Mouse (Mus musculus) WW6 (cell line): ENCODE measurements around the gene Arhgap23.

Experiments
- DNase-seq: peaks from one replicate; pipeline ENCODE4 v3.0.0-alpha.2; 2013; ENCODE audit warnings: low read depth, low spot score

Arhgap23 gene

DNA sequence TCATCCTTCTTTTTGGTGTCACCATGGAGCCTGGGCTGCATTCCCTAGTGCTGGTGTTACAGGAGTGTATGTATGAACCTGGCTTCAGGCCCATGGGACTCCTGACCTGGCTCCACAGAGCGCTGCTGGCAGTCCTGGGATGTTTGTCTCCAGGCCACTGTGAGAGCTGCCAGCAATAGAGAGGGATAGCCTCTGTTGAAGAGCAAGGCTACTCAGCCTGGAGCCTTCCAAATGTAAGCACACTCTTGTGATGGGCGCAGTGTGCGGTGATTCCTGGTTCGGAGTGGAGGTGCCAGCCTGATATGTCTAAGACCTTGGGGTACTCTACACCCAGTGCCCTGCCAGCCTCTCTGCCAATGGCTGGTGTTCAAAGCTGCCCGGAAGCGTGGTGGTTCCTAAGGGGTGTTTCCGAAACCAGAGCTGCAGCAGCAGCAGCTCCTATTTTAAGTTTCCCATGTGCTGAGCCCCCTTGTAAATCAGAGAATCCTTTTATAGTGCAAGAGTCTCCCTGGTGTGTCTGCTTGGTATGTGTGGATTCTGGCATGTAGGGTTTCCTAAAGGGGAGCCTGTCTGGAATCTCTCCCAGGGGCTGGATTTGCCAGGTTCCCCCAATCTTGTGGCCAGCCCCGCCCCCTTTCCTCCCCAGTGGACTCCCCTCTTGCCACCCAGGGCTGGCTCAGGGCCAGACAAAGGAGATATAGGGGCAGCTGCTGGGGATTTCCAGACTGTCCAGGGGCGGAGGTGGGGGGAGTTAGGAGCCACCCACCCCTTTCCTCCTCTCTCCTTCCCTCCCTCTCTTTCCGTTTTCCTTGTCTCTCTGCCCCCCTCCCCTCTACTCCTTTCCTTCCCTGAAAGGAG is 9.0 kb upstream of the Arhgap23 start:
- DNase-seq = no peak

DNA sequence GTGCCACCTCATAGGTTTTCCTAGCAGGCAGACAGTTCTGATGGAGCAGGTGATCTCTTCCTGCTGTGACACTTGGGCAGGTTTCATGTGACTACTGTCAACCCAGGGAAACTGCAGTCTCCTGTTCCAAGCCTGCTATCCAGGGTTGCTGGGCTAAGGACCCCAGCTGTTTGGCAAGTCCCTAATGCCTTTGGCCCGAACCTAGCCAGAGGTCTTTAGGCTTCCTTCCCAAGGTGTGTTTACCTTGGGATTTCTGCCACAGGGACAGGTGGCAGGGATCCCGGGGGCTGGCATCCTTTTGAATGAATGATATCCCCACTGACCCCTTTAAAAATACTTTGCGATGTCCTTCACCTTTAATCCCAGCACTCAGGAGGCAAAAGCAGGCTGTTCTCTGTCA is 7.9 kb upstream of the Arhgap23 start:
- DNase-seq = no peak

DNA sequence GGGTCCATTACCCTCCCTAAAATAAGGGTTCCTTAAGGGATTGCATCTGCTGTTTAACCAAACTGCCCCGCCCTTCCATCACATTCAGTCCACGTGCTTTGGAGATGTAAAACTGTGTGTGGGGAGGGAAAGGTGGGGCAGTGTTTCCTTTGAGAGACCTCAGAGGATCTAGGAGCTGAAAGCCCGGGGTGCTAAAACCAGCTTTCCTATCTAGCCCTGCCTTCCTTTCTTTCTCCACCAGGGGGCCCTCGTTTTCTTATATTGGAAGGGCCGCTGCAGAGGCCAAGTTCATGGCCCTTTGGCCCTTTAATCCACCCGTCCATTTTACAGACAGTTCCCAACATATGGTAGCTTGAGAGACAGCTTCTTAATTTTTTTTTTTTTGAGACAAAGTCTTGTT is 7.2 kb upstream of the Arhgap23 start:
- DNase-seq = peak; percentile 70

DNA sequence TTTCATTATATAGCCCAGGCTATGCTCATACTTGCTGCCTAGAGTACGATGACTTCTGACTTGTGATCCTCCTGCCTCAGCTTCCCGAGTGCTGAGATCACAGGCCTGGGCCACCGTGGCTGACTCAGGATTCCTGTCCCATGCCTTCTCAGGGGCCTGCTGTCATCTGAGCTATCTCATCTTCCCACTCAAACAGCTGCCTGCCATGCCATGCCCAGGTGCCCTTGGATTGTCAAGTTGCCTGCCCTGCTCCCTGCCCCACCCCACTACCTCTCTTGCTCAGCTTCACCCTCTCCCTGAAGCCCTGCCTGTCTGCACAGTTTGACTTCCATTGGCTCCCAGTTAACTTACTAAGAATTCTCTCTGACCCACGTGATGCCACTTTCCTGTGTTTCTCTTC is 4.4 kb upstream of the Arhgap23 start:
- DNase-seq = no peak

DNA sequence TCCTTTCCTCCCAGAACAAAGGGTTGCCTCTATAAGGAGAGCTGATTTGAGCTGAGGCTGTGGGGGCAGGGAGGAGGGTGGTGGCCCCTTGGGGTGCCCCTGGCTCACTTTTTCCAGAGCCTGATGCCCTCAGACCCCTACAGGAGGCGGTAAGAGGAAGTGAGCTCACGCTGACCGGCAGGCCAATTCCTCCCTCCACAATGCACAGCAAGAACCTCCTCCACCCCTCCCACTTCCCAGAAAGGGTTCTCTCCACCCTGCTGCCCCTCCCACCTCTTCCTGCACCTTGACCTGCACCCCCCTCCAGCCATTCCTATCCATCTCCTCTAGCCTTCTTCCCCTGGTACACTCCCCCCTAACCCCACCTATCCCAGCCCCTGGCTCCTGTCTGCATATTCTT is 3.2 kb upstream of the Arhgap23 start:
- peak; percentile 83 for DNase-seq

DNA sequence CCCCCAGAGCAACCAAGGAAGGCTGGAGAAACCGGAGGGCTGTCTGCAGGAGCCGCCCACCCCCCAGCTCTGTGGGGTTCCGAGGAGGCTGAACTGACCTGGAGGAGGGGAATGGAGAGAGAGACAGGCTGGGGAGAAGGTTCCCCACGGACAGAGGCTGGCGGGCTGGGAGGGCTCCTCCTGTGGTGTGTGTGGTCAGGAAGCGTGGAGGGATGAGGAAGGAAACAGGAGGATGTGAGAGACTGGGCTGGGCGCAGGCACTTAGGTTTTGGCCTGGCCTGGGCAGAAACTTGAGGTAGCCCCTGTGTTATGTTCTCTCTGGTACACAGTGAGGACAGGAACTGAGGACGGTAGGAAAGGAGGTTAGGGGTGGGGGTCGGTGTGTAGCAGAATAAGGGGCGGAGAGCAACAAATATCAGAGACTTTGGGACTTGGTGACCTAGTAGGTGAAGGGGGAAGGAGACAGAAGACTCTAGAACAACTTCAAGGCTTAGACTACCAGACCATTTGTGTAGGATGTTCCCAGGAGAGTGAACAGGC is 2.5 kb upstream of the Arhgap23 start:
- no peak for DNase-seq

DNA sequence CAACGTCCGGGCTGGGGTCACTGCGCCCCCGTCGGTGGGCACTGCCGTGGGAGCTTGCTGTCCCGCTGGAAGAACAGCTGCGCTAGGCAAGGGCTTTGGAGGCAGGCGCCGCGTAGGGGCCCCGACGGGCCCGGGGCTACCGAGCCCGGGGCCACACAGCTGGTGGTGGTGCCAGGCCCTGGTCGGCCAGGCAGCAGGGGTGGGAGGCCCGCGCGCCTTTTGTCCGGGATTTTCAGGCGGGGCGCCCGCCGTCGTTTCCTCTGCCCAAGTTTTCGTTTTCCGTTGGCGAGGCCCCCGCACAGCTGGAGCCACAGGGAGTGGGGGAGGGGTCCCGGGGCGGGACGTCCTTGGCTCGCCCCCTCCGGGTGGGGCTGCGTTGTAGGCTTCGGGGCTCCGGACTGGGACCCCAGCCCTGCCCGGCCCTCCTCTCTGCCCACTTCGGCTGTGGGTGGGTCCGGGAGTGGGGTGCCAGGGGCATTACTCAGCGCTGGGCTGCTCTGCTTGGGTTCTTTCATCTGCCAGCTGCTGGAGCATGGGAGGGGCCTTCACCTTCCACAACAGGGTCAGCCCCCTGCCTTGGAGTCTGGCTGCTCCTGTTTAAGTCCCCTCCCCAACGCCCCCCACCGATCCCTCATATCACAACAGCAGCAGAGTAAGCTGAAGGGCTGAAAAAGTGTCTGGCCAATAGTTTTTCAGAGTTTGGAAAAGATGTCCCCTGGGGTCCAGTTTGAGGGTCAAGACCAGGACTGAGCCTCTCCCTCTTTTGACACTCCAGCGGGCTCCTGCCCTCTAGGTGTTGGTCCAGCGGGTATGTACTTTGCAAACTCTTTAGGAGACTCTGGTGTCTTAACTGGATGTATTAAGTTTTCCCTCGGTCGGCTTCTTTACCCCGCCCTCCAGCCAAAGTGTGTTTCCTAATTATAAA is 641 bp downstream of the Arhgap23 start:
- DNase-seq = no peak

DNA sequence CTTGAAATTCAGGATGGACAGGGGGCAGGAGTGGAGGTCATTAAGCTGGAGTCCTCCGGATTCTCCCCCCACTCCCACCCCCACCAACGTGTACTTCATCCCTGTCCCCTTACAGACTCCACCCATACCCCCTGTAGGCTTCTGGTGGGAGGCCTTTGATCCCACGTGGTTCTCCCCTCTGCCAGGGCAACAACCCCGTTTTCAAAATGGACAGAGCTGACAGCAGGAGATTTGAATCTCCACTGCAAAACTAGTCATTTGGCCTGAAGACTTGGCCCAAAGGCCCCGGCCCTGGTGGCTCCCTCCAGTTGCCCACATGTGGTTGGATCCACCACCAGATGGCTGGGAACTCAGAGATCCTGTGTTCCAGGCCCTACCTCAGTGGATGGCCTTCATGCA is 1.3 kb downstream of the Arhgap23 start:
- no peak for DNase-seq

- no peak for DNase-seq
Measured at GRCm38 (mm10) chr11:97418834-97419539, 3.7 kb downstream of the Arhgap23 start.

DNA sequence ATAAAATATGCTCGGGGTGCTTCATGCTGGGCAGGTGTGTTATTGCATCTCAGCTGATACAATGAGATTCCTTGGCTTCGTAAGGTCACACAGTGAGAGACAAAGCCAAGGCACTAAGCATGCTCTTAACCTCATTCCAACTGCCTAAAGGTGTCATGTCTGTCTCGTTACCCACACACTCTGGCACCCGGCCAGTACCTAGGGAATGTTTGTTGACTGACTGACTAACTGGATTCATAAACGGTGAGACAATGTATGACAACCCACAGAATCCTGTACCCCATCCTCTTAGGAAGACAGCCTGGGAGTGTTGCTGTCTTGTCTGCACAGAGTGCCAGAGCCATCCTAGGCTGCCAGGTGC is 4.2 kb downstream of the Arhgap23 start:
- no peak for DNase-seq

DNA sequence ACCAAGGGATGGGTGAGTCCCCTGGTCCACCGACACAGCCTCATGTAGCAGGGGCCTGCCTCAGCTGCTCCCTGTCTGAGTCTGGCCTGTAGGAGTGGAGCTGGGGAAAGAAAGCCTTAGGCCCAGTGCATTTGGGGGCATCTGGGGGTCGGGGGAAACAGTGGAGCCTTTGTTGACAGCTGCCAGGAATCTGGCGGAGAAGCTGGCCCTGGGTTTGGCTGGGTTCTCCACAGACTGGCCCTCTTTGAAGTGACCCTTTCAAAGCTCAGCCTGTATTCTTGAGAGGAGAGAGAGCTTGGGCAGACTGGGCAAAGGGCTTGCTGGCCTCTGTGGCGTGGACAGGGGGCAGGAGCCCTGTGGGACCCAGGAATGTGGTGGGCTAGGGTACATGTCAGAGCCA is 7.2 kb downstream of the Arhgap23 start:
- no peak for DNase-seq

GRCm38 (mm10) chr11:97424092-97424692 is 8.9 kb downstream of the Arhgap23 start:
- DNase-seq = no peak

GRCm38 (mm10) chr11:97424802-97425201 is 9.5 kb downstream of the Arhgap23 start:
- no peak for DNase-seq

GRCm38 (mm10) chr11:97427794-97428725 is 12.7 kb downstream of the Arhgap23 start:
- peak; percentile 83 for DNase-seq

GRCm38 (mm10) chr11:97428726-97429077 is 13.4 kb downstream of the Arhgap23 start:
- no peak for DNase-seq

DNA sequence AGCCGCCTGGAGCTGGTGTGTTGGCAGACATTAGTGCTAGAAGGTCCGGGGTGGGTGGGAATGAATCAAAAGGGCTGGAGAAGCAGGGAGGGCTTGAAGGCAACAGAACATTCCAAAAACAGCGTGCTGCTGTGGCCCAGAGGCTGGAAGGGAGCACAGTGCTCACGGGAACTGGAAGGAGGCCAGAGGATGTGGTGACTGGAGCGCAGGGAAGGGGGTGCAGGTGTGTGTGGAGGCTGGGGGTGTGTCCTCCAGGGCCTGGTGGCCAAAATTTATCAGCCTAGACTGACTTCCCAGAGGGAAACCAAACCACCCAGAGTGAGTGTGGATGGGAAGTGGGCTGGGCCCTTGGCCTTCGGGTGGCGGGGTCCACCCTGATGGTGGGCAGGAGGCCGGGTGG is 14.3 kb downstream of the Arhgap23 start:
- no peak for DNase-seq

GRCm38 (mm10) chr11:97432015-97432414 is 16.7 kb downstream of the Arhgap23 start:
- no peak for DNase-seq

GRCm38 (mm10) chr11:97432983-97433539 is 17.7 kb downstream of the Arhgap23 start:
- DNase-seq = no peak

GRCm38 (mm10) chr11:97434121-97434520 is 18.8 kb downstream of the Arhgap23 start:
- no peak for DNase-seq
